Mouse (Mus musculus) intestine, postnatal 0 days (tissue): ENCODE results near the gene Nipsnap2. TPM values are rescaled to one million over a fixed set of nuclear protein-coding genes. Genes with fewer than 3 reads are reported as not detected.
"Not testable (repeated sequence)": the region's sequence is repeated elsewhere in the genome, so short reads cannot be mapped to it uniquely, and the experiment has no call there.

Experiments
- ATAC-seq: fragments of 200-750 bp; cut with Nextera tagmentation; 2 replicates; pipeline ENCODE4 v1.8.0; 2017; ENCODE audit warnings: mild to moderate bottlenecking, moderate TSS enrichment, moderate library complexity
- H3K27ac ChIP-seq: fragments of 300-500 bp; sonication (generic); 2 replicates; pipeline ENCODE4 v1.5.1; 2014; ENCODE audit warnings: mild to moderate bottlenecking, low read depth, low read length, moderate library complexity
- H3K27me3 ChIP-seq: fragments of 300-500 bp; sonication (generic); replicated peaks from 2 replicates; pipeline ENCODE4 v1.6.1; 2014; ENCODE audit warnings: low read length, mixed read lengths; ENCODE audit not compliant: control insufficient read depth, insufficient read depth
- H3K36me3 ChIP-seq: fragments of 300-500 bp; sonication (generic); 2 replicates; pipeline ENCODE4 v1.6.1; 2014; ENCODE audit warnings: mild to moderate bottlenecking, moderate library complexity; ENCODE audit not compliant: control insufficient read depth, insufficient read depth
- H3K4me1 ChIP-seq: fragments of 300-500 bp; sonication (generic); replicated peaks from 2 replicates; pipeline ENCODE4 v1.6.1; 2014; ENCODE audit warnings: antibody characterized with exemption, low read length, mixed read lengths; ENCODE audit not compliant: control insufficient read depth, insufficient read depth
- H3K4me2 ChIP-seq: fragments of 300-500 bp; sonication (generic); replicated peaks from 2 replicates; pipeline ENCODE4 v1.6.1; 2014; ENCODE audit warnings: low read depth, mild to moderate bottlenecking, moderate library complexity
- H3K4me3 ChIP-seq: fragments of 300-500 bp; sonication (generic); 2 replicates; pipeline ENCODE4 v1.5.1; 2014; ENCODE audit warnings: low read depth, low read length
- H3K9ac ChIP-seq: fragments of 300-500 bp; sonication (generic); 2 replicates; pipeline ENCODE4 v1.6.1; 2014; ENCODE audit warnings: mild to moderate bottlenecking, low read depth, low read length
- H3K9me3 ChIP-seq: fragments of 300-500 bp; sonication (generic); 2 replicates; pipeline ENCODE4 v1.6.1; 2016; ENCODE audit warnings: mixed run types; ENCODE audit not compliant: control insufficient read depth
- CTCF ChIP-seq: sonication (generic); IDR thresholded peaks from 2 replicates; pipeline ENCODE4 v1.5.1; 2016; ENCODE audit warnings: low read depth, mild to moderate bottlenecking, control low read depth, antibody characterized with exemption, moderate library complexity
- WGBS: fragments of 180-500 bp; shearing (Covaris S2); extraction: QIAGEN DNeasy Blood & Tissue Kit; methylation state at CpG from one replicate; pipeline ENCODE4 v1.1.7; 2014; 5-methylcytosine and 5-hydroxymethylcytosine counted together
- polyA plus RNA-seq: library from polyadenylated mRNA; unstranded; fragments of >200 nt; fragmentation: Nextera tagmentation; extraction: Ambion mirVana; gene quantifications from 2 replicates; pipeline ENCODE4 v1.2.1, GENCODE M21; 2015

Gene Nipsnap2
- polyA plus RNA-seq, result 51.0 and 51.2 TPM in 2 replicates

DNA sequence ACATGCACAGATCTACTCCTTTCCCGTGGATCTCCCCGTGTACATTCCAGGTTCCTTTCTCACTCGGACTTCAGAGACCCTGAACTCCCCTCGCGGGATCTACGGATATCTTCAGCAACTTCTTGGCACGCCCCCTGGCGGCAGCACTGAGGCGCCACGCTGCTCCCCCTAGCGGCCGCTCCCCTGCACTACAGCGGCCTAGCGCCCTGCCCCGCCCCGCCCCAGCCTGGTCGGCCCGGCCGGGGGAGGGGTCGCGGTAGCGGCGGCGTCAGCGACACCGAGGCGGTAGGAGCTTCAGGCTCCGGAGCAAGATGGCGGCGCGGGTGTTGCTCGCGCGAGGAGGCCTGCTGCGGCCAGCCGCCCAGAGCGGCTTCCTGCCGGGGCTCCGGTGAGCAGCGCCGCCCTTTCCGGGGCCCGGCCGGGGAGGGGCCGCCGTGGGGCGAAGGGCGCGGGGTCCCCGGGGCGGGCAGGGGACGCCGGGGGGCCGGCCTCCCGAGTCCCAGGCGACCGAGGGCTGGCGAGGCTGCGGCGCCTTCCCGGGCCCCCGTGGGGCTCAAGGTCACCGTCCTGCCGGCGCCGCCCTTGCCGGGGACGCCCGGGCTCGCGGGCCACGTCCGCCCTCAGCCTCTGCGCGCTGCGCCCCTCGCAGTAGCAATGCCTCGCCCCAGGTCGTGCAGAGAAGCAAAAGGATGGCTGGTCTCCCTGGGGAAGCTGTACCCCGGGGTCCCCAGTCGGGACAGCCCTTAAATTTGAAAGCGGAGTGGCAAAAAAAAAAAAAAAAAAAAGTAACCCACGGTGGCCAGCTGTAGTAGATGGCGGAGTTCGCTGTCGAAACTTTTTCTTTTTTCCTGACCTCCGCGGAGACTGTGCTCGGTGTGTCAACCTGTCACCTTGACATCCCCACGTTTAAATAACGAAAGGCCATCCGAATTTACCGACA lies at the start of gene Nipsnap2:
Nipsnap2 (plus strand) TSS at position 230 of the 940 bp plus-strand sequence.
- peak within 1 kb of the TSS; percentile 99 for H3K27ac ChIP-seq
- peak; percentile 94 for ATAC-seq
- TF ChIP-seq CTCF, result peak; percentile 100
- H3K4me2 ChIP-seq, result peak within 1 kb of the TSS; percentile 65
- peak within 1 kb of the TSS; percentile 66 for H3K4me3 ChIP-seq
- H3K27me3 ChIP-seq, result no peaks in the 10 kb centered on the region
- no peaks in the 10 kb centered on the region for H3K9me3 ChIP-seq
- H3K4me1 ChIP-seq, result peaks cover 14% of the 10 kb centered on the region; the same call in 1 of the 2 replicates
- H3K9ac ChIP-seq, result peak within 1 kb of the TSS; percentile 95
- H3K36me3 ChIP-seq, result no peaks in the 10 kb centered on the region
- 1% methylated on average over 74 of the region's 93 CpGs for WGBS

DNA sequence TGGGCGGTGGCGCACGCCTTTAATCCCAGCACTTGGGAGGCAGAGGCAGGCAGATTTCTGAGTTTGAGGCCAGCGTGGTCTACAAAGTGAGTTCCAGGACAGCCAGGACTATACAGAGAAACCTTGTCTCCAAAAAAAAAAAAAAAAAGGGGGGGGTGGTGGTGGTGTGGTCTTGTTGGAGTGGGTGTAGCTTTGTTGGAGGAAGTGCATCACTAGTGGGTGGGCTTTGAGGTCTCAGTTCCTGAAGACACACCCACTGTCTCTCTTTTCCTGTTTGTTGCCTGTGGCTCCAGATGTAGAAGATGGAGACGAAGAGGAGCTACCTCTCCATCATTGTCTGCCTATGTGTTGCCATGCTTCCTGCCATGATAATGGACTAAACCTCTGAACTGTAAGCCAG lies 39.7 kb upstream of the Nipsnap2 start:
- H3K27me3 ChIP-seq, ATAC-seq, H3K9ac ChIP-seq, H3K4me1 ChIP-seq, H3K9me3 ChIP-seq, H3K36me3 ChIP-seq, H3K27ac ChIP-seq, H3K4me3 ChIP-seq, H3K4me2 ChIP-seq: not testable (repeated sequence)
- WGBS, result 91% methylated on average over 5 of the region's 5 CpGs

DNA sequence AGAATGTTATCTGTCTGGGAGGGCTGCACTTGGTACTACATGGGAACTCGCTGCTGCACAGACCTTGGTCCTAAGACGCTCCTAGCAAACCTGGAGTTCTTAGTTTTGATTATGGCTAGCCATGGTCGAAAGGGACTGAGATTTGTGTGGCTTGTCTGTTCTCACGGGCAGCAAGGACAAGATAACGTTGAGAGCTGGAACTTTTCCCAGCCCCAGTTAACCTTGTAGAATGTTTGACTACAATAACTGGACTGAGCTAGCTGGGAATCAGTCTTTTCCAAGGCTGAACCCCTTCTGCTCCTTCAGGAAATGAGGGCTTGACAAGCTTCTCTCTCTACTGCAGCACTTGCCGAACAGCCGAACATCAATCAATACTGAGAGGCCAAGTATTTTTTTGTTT lies 37.2 kb upstream of the Nipsnap2 start:
- no peaks in the 10 kb centered on the region for H3K9me3 ChIP-seq
- H3K27me3 ChIP-seq, result no peaks in the 10 kb centered on the region
- H3K4me1 ChIP-seq, result no peaks in the 10 kb centered on the region
- WGBS, result 78% methylated on average over 7 of the region's 7 CpGs
- H3K27ac ChIP-seq, result no peak overlapping the region
- no peak for TF ChIP-seq CTCF
- H3K9ac ChIP-seq, result no peak overlapping the region
- H3K4me2 ChIP-seq, result no peak overlapping the region
- H3K36me3 ChIP-seq, result no peaks in the 10 kb centered on the region
- ATAC-seq, result no peak
- no peak overlapping the region for H3K4me3 ChIP-seq

DNA sequence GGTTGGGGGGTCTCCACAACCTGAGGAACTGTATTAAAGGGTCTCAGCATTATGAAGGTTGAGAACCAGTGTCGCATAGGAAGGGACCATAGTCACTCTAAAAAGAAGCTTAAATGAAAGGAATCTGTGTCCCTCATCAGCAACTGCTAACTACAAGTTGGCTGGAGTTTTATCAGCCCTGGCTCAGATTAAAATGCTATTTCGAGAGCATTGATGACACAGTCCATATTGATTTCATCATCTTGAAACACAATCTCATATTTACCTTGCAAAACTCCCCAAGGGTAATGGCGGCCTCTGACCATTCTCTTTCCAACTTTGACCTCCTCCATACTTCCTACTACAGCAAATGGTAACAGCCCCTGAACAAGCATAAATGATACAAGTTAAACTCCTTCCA lies 34.3 kb upstream of the Nipsnap2 start:
- Histone ChIP-seq H3K9me3 (no peaks in the 10 kb centered on the region), H3K4me2 (no peak overlapping the region), H3K27me3 (no peaks in the 10 kb centered on the region), H3K9ac (no peak overlapping the region), H3K4me1 (no peaks in the 10 kb centered on the region), H3K4me3 (no peak overlapping the region), H3K36me3 (no peaks in the 10 kb centered on the region), H3K27ac (no peak overlapping the region)
- no peak for ATAC-seq
- no peak for TF ChIP-seq CTCF
- WGBS, result 68% methylated on average over 3 of the region's 3 CpGs

DNA sequence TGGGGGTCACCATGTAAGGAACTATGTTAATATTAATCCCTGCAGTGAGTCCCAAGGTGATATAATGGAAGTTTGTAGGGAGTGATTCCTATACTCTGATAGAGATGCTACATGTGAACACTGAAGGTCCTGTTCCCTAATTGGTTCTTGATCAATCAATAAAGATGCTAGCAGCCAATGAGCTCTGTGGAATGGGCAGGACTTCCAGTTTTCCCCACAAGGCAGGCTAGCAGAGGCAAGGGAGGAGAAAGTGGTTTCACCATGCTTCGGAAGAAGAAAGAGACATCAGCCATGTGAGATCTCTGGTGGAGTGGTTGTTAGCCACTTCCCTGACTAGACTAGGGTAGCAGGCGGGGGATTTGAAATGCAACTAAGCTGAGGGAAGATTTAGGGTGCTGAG lies 24.4 kb upstream of the Nipsnap2 start:
- ATAC-seq, result no peak
- no peaks in the 10 kb centered on the region for H3K9me3 ChIP-seq
- no peak overlapping the region for H3K27ac ChIP-seq
- no peaks in the 10 kb centered on the region; the same call in 1 of the 2 replicates for H3K27me3 ChIP-seq
- H3K36me3 ChIP-seq, result no peaks in the 10 kb centered on the region
- no peak overlapping the region for H3K9ac ChIP-seq
- no peak for TF ChIP-seq CTCF
- 38% methylated on average over 2 of the region's 2 CpGs for WGBS
- H3K4me1 ChIP-seq, result no peaks in the 10 kb centered on the region
- H3K4me3 ChIP-seq, result no peak overlapping the region
- no peak overlapping the region for H3K4me2 ChIP-seq

DNA sequence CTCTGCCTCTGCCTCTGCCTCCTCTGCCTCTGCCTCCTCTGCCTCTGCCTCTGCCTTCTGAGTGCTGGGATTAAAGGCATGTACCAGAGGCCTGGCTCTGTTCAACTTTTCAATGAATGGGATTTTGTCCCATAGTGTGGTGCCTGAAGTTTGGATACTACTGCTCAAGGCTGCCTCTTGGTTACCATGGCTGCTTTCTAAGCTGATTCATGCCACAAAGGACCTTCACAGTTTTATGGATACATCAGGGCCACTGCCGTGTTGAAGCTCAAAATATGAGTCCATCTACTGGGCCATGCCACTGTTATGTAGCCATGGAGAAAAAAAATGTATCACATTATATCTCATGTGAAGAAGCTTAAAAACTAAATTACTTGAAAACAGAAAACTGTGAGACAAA lies 23.2 kb upstream of the Nipsnap2 start:
- H3K4me1 ChIP-seq, result no peaks in the 10 kb centered on the region
- H3K36me3 ChIP-seq, result no peaks in the 10 kb centered on the region
- no peaks in the 10 kb centered on the region; the same call in 1 of the 2 replicates for H3K27me3 ChIP-seq
- H3K4me2 ChIP-seq, result no peak overlapping the region
- TF ChIP-seq CTCF, result no peak
- no peak overlapping the region for H3K27ac ChIP-seq
- H3K9ac ChIP-seq, result no peak overlapping the region
- ATAC-seq, result no peak
- WGBS, result 82% methylated on average over 1 of the region's 1 CpGs
- no peaks in the 10 kb centered on the region for H3K9me3 ChIP-seq
- no peak overlapping the region for H3K4me3 ChIP-seq
